Mouse (Mus musculus): ENCODE data around the gene Wwtr1. TPM values are rescaled to one million over a fixed set of nuclear protein-coding genes. Genes with fewer than 3 reads are reported as not detected.

Gene Wwtr1
- 10.1 and 11.2 TPM in 2 replicates for polyA plus RNA-seq (2014; fragmentation: Nextera tagmentation; extraction: Ambion mirVana)

DNA sequence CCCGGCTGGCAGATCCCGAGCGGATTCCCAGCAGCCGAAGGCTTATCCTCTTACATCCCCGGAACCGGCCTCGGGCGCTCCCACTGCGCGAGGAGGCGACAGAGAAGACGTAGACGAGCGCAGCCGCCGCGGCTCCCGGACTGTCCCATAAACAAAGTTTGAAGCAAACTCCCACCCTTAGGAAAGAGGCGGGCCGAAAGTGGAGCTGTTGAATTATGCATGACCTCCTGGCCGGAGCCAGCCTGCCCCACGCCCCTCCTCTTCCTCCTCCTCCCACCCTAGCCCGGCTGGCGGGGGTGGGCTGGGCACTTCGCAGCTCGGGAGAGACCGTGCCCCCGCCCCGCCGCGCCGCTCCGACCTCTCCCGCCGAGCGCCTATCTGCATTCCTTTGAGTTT lies at the start of gene Wwtr1:
Gene Wwtr1, minus strand, starts transcription at position 251 of the 396 bp plus-strand sequence.
- H3K4me3 ChIP-seq (ENCODE audit: low read depth, low read length), result peak within 1 kb of the TSS; percentile 77
- peaks cover 10% of the 10 kb centered on the region for H3K4me1 ChIP-seq (ENCODE audit: control insufficient read depth, insufficient read depth, low read length)
- H3K9ac ChIP-seq (ENCODE audit: low read length), result peak within 1 kb of the TSS; percentile 79
- ATAC-seq (ENCODE audit: low FRiP score), result peak; percentile 94
- H3K27me3 ChIP-seq (ENCODE audit: control insufficient read depth, insufficient read depth, low read length), result no peaks in the 10 kb centered on the region
- H3K4me2 ChIP-seq, result peak within 1 kb of the TSS; percentile 88
- peak within 1 kb of the TSS; percentile 77 for H3K27ac ChIP-seq (ENCODE audit: low read depth, low read length)
- H3K9me3 ChIP-seq (ENCODE audit: control insufficient read depth, low read length), result no peaks in the 10 kb centered on the region
- under 1% methylated on average over 36 of the region's 36 CpGs for WGBS
- no peak for DNase-seq (ENCODE audit: low spot score, missing footprints)
- H3K36me3 ChIP-seq (ENCODE audit: control insufficient read depth, insufficient read depth, low read length), result no peaks in the 10 kb centered on the region

DNA sequence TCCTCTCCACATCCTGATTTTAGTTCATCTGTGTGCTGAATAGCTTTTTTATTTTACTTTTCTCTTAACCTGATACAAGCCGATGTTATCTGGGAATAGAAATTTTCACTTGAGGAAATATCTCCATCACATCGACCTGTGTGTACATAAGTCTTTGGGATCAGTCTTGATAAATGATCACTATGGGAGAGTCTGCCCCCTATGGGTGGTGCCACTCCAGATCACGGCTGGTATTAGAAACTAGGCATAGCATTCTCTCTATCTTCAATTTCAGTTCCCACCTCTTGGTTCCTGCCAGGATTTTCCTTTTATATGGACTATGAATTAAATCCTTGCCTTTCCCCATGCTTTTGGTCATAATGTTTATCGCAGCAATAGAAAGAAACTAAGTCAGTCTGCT lies 44.0 kb upstream of the Wwtr1 start:
- ATAC-seq (ENCODE audit: low FRiP score), result no peak

DNA sequence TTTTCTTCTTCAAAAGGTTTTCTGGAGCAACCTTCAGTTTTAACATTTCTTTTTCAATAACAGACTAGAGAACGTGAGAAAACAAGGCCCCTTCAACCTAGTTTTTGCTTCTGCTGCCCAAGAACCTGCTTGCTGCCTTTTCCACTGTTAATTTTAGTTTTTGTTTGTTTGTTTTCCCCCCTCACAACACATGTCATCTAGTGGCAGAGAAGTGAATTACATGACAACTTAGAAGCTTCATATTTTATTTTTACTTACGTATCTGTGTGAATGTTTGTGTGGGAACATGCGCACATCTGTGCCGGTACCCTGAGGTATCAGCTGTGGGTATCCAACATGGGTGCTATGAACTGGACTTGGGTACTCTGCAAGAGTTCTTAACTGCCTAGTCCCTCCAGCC lies 39.9 kb upstream of the Wwtr1 start:
- 91% methylated on average over 4 of the region's 4 CpGs for WGBS
- Histone ChIP-seq H3K9me3 (ENCODE audit: control insufficient read depth, low read length) (no peaks in the 10 kb centered on the region), H3K36me3 (ENCODE audit: control insufficient read depth, insufficient read depth, low read length) (no peaks in the 10 kb centered on the region), H3K27me3 (ENCODE audit: control insufficient read depth, insufficient read depth, low read length) (no peaks in the 10 kb centered on the region), H3K4me1 (ENCODE audit: control insufficient read depth, insufficient read depth, low read length) (no peaks in the 10 kb centered on the region), H3K4me2 (no peak overlapping the region), H3K4me3 (ENCODE audit: low read depth, low read length) (no peak overlapping the region), H3K9ac (ENCODE audit: low read length) (no peak overlapping the region), H3K27ac (ENCODE audit: low read depth, low read length) (no peak overlapping the region)
- ATAC-seq (ENCODE audit: low FRiP score) (no peak), DNase-seq (ENCODE audit: low spot score, missing footprints) (no peak)

More for the DNA sequence above, 44.0 kb upstream of the Wwtr1 start:
- no peak overlapping the region for H3K9ac ChIP-seq (ENCODE audit: low read length)
- H3K4me3 ChIP-seq (ENCODE audit: low read depth, low read length), result no peak overlapping the region
- 76% methylated on average over 4 of the region's 4 CpGs for WGBS
- no peak overlapping the region for H3K4me2 ChIP-seq
- no peaks in the 10 kb centered on the region for H3K4me1 ChIP-seq (ENCODE audit: control insufficient read depth, insufficient read depth, low read length)
- DNase-seq (ENCODE audit: low spot score, missing footprints), result peak; percentile 44
- H3K9me3 ChIP-seq (ENCODE audit: control insufficient read depth, low read length), result no peaks in the 10 kb centered on the region
- no peaks in the 10 kb centered on the region for H3K36me3 ChIP-seq (ENCODE audit: control insufficient read depth, insufficient read depth, low read length)
- H3K27me3 ChIP-seq (ENCODE audit: control insufficient read depth, insufficient read depth, low read length), result no peaks in the 10 kb centered on the region
- H3K27ac ChIP-seq (ENCODE audit: low read depth, low read length), result no peak overlapping the region

DNA sequence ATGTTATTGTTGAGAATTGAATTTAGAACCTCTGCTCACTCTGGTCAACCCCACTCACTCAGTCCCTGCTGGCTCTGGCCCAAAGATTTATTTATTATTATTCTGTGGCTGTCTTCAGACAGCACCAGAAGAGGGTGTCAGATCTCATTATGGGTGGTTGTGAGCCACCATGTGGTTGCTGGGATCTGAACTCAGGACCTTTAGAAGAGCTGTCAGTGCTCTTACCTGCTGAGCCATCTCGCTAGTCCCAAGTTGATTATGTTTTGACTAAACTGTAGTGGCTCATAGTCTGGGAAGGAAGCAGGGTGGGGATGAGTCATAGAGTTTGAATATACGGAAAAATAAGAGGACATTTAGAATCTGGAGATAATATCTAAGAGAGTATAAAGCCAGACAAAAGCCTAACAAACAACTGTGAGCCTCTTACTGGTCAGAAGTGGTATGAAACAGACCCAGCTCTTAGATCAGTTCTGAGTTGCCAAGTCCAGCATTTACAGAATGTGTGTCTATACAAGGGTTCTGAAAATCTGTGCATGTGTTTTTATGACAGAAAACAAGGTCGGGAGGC lies 36.8 kb upstream of the Wwtr1 start:
- H3K27me3 ChIP-seq (ENCODE audit: control insufficient read depth, insufficient read depth, low read length), result no peaks in the 10 kb centered on the region
- ATAC-seq (ENCODE audit: low FRiP score) (no peak), DNase-seq (ENCODE audit: low spot score, missing footprints) (no peak)
- H3K4me2 ChIP-seq, result no peak overlapping the region
- H3K4me3 ChIP-seq (ENCODE audit: low read depth, low read length), result no peak overlapping the region
- no peak overlapping the region for H3K27ac ChIP-seq (ENCODE audit: low read depth, low read length)
- no peaks in the 10 kb centered on the region for H3K4me1 ChIP-seq (ENCODE audit: control insufficient read depth, insufficient read depth, low read length)
- no peaks in the 10 kb centered on the region for H3K36me3 ChIP-seq (ENCODE audit: control insufficient read depth, insufficient read depth, low read length)
- WGBS, result 84% methylated on average over 3 of the region's 3 CpGs
- H3K9me3 ChIP-seq (ENCODE audit: control insufficient read depth, low read length), result no peaks in the 10 kb centered on the region
- no peak overlapping the region for H3K9ac ChIP-seq (ENCODE audit: low read length)

DNA sequence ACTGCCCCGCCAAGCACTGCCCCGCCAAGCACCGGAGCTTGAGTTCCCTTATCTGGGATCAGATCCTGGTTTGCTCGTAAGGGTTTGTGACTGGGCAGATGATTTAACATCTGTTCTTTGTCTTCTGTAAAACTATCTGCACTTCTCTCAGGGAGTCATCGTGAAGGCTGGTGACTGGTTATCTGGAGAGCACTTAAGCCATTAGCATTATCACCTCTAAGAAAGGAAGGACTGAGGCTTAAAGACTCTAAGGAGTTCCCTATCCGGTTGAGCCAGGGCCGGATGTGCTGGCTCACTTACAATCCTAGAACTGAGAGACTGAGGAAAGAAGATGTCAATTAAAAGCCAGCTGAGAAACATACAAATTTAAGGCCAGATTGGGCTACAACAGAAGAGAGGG lies 36.1 kb upstream of the Wwtr1 start:
- no peaks in the 10 kb centered on the region for H3K27me3 ChIP-seq (ENCODE audit: control insufficient read depth, insufficient read depth, low read length)
- no peak overlapping the region for H3K4me3 ChIP-seq (ENCODE audit: low read depth, low read length)
- H3K9me3 ChIP-seq (ENCODE audit: control insufficient read depth, low read length), result no peaks in the 10 kb centered on the region
- ATAC-seq (ENCODE audit: low FRiP score) (no peak), DNase-seq (ENCODE audit: low spot score, missing footprints) (no peak)
- no peaks in the 10 kb centered on the region for H3K36me3 ChIP-seq (ENCODE audit: control insufficient read depth, insufficient read depth, low read length)
- no peak overlapping the region for H3K4me2 ChIP-seq
- H3K4me1 ChIP-seq (ENCODE audit: control insufficient read depth, insufficient read depth, low read length), result no peaks in the 10 kb centered on the region
- no peak overlapping the region for H3K27ac ChIP-seq (ENCODE audit: low read depth, low read length)
- no peak overlapping the region for H3K9ac ChIP-seq (ENCODE audit: low read length)
- WGBS, result 84% methylated on average over 7 of the region's 7 CpGs

DNA sequence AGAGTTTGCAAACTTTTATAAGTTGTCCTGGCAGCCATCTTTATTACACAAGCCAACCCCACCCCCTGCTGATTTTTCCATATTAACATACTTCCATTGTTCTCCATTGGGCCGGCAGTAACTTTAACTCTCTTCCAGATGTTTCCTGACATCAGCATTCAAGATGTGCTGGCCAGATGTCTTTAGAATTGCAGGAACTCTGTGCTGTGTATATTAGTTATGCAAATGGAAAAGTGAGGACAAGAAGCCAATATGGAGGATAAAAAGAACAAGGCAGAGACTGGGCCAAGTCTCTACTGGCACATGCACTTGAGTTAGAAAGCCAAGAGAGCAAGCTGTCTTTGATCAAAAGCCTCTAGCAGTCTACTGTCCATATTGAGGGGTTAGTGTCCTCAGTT lies 28.9 kb upstream of the Wwtr1 start:
- Histone ChIP-seq H3K27me3 (ENCODE audit: control insufficient read depth, insufficient read depth, low read length) (no peaks in the 10 kb centered on the region), H3K9me3 (ENCODE audit: control insufficient read depth, low read length) (no peaks in the 10 kb centered on the region), H3K4me2 (no peak overlapping the region), H3K9ac (ENCODE audit: low read length) (no peak overlapping the region), H3K4me1 (ENCODE audit: control insufficient read depth, insufficient read depth, low read length) (no peaks in the 10 kb centered on the region), H3K27ac (ENCODE audit: low read depth, low read length) (no peak overlapping the region), H3K36me3 (ENCODE audit: control insufficient read depth, insufficient read depth, low read length) (no peaks in the 10 kb centered on the region), H3K4me3 (ENCODE audit: low read depth, low read length) (no peak overlapping the region)
- ATAC-seq (ENCODE audit: low FRiP score) (no peak), DNase-seq (ENCODE audit: low spot score, missing footprints) (no peak)
- 64% methylated on average over 1 of the region's 1 CpGs for WGBS

DNA sequence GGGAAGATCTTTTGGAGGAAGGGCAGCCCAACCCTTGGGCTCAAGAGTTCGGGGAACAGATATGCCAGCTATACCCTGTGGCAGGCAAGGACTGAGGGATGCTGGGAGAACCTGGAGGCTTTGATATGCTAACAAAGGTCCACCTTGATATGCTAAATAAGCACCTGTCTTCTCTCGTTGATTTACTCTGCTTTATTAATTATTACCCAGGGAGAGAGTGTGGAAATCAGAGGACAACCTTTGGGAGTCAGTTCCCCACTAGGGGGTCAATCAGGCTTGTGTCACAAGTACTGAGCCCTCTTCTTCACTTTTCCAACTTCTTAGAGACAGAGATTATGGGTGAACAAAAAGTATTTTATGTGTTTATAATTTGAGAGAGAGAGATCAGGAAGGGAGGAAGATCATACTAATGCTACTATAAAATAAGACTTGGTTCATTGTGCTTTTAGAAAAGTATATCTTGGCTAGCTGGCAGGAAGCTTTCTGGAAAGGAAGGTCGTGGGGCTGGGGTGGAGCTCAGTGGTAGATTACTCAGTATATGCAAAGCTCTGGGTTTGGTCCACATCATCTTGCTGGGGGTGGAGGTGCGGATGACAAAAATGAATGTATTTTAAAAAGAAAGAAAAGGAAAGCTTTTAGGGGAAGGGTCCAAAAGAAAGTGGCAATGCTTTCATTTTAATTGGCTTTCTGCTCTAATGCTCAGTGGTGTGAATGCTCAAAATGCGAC lies 28.3 kb upstream of the Wwtr1 start:
- WGBS, result 80% methylated on average over 5 of the region's 5 CpGs
- DNase-seq (ENCODE audit: low spot score, missing footprints) (no peak), ATAC-seq (ENCODE audit: low FRiP score) (no peak)
- H3K4me2 ChIP-seq, result no peak overlapping the region
- no peaks in the 10 kb centered on the region for H3K9me3 ChIP-seq (ENCODE audit: control insufficient read depth, low read length)
- H3K27ac ChIP-seq (ENCODE audit: low read depth, low read length), result no peak overlapping the region
- no peak overlapping the region for H3K9ac ChIP-seq (ENCODE audit: low read length)
- no peaks in the 10 kb centered on the region for H3K27me3 ChIP-seq (ENCODE audit: control insufficient read depth, insufficient read depth, low read length)
- no peaks in the 10 kb centered on the region for H3K4me1 ChIP-seq (ENCODE audit: control insufficient read depth, insufficient read depth, low read length)
- H3K36me3 ChIP-seq (ENCODE audit: control insufficient read depth, insufficient read depth, low read length), result no peaks in the 10 kb centered on the region
- H3K4me3 ChIP-seq (ENCODE audit: low read depth, low read length), result no peak overlapping the region

DNA sequence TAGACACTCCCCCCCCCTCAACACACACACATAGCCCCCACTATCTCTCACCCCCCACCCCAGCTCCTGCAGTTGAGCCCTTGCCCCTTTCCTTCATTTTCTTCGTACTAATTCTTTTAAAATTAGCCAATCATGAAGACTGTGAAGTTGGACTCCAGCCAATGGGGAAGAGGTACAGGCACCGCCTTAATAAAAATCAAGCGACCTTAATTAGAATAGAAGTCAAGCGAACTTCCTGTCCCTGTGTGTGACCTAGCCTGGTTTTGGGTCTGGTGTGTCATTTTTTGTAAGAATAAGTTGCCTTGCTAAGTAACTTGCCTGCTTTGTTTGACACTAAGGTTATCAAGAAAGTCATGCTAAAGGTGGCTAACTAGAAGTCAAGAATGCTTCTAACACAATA lies 26.9 kb upstream of the Wwtr1 start:
- H3K9ac ChIP-seq (ENCODE audit: low read length), result no peak overlapping the region
- WGBS, result 87% methylated on average over 4 of the region's 4 CpGs
- no peaks in the 10 kb centered on the region for H3K4me1 ChIP-seq (ENCODE audit: control insufficient read depth, insufficient read depth, low read length)
- no peaks in the 10 kb centered on the region for H3K9me3 ChIP-seq (ENCODE audit: control insufficient read depth, low read length)
- no peak for DNase-seq (ENCODE audit: low spot score, missing footprints)
- no peak overlapping the region for H3K4me2 ChIP-seq
- no peak for ATAC-seq (ENCODE audit: low FRiP score)
- no peak overlapping the region for H3K4me3 ChIP-seq (ENCODE audit: low read depth, low read length)
- no peak overlapping the region for H3K27ac ChIP-seq (ENCODE audit: low read depth, low read length)
- no peaks in the 10 kb centered on the region for H3K27me3 ChIP-seq (ENCODE audit: control insufficient read depth, insufficient read depth, low read length)
- H3K36me3 ChIP-seq (ENCODE audit: control insufficient read depth, insufficient read depth, low read length), result no peaks in the 10 kb centered on the region

DNA sequence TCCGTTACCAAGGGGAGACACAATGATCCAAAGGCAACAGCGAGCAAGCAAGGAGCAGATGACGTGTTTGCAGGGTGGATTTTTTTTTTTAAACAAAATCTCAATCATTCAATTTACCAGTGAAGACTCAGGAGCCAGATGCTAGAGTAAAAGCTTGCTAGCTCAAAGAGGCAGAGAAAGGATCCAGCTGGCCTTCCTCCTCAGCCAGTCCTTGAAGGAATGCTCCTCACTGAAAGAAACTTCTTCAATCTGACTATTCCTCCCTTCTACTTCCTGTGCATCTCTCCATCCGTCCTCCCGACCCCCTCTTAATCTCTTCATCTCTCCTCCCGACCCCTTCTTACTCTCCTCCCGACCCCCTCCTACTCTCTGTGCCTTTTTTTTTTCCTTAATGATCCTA lies 20.9 kb upstream of the Wwtr1 start:
- Histone ChIP-seq H3K27ac (ENCODE audit: low read depth, low read length) (no peak overlapping the region), H3K27me3 (ENCODE audit: control insufficient read depth, insufficient read depth, low read length) (no peaks in the 10 kb centered on the region), H3K4me2 (no peak overlapping the region), H3K9ac (ENCODE audit: low read length) (no peak overlapping the region), H3K36me3 (ENCODE audit: control insufficient read depth, insufficient read depth, low read length) (no peaks in the 10 kb centered on the region), H3K9me3 (ENCODE audit: control insufficient read depth, low read length) (no peaks in the 10 kb centered on the region), H3K4me3 (ENCODE audit: low read depth, low read length) (no peak overlapping the region), H3K4me1 (ENCODE audit: control insufficient read depth, insufficient read depth, low read length) (no peaks in the 10 kb centered on the region)
- ATAC-seq (ENCODE audit: low FRiP score) (no peak), DNase-seq (ENCODE audit: low spot score, missing footprints) (no peak)
- WGBS, result 73% methylated on average over 7 of the region's 7 CpGs
